Mouse (Mus musculus): Measurements from ENCODE around the gene Lsm8. TPM values are rescaled to one million over a fixed set of nuclear protein-coding genes. Genes with fewer than 3 reads are reported as not detected.

Lsm8 gene
- 59.2 TPM for polyA plus RNA-seq (2014; fragmentation: Illumina TruSeq; extraction: RNeasy Lipid Tissue Mini Kit (QIAGEN cat#74804); ENCODE audit: low read depth, low replicate concordance)

DNA sequence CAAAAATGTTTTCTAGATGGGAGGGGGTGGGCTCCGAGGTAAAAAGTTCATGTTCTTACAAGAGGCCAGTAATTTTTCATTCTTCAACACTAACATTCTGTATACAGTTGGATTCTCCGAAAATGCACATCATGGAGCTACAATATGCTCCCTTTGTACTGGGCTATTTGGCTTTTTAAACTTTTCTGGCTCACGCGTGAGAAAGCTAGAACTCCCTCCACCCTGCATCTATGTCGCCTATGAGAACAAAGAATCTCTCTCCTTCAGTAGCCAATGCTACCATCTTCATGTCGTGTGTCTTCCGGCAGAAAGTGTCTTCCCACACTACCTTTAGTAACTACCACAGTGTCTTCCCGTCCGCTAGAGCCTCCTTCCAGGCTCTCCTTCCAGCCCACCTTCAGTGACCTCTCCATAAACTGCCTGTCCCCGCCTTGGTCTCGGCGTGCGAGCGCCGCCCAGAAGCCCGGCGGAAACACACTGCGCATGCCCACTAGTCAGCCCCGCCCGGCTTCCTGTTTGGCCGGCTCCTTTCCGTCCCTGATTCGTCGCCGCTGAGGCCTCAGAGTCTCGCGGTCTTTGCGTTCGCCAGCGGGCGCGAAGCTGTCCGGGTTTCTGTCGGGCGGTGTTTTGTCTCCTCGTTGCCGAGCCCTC is at the start of gene Lsm8:
Gene Lsm8 (plus strand): TSS at position 529 of the 651 bp plus-strand sequence.

GRCm38 (mm10) chr6:18866018-18866417 is 17.6 kb downstream of the Lsm8 start, which contains the start of gene Ankrd7:
Ankrd7 (plus strand) TSS chr6:18866318.

Other genes with a start within 250 kb of the Lsm8 start
- gene Ankrd7, start 17.7 kb downstream of the Lsm8 start, polyA plus RNA-seq (2014; fragmentation: Illumina TruSeq; extraction: RNeasy Lipid Tissue Mini Kit (QIAGEN cat#74804); ENCODE audit: low read depth, low replicate concordance): 560 TPM

All from testis, adult 10 weeks (tissue).